19 mouse cellular contexts compared by ENCODE assay signal in the genomic region with DNA sequence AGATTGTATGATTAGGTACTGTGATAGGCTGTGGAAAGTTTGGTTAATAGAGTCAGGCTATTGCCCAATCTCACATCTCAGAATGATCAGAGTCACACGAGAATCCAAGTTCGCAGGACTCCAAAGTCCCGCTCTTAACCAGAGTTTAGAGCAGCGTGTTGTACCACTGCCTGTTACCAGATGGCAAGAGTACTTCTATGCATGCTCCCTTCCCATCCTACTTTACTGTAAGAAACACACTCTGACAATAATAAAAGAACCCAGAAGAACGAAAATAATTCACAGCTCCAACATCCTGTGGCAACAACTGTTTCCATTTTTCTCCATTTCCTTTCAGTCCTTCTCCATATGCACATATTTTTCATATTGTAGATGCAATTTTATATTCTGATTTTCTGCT.
"Had no signal": no experiment of that assay in that cellular context is flagged by ENCODE, and none has a peak within 500 bp of the region (broad histone marks: within the 10 kb centered on the region; RNA-seq: fewer than 3 reads in every experiment).

No protein-coding gene starts in this region.

- H3K27me3 ChIP-seq: limb, embryonic 12.5 days; limb, embryonic 15.5 days; liver, embryonic 13.5 days; midbrain, embryonic 12.5 days; midbrain, embryonic 15.5 days; neural tube, embryonic 13.5 days had no signal

- H3K4me2 ChIP-seq: limb, embryonic 12.5 days; limb, embryonic 15.5 days; liver, embryonic 13.5 days; midbrain, embryonic 12.5 days; midbrain, embryonic 15.5 days; neural tube, embryonic 13.5 days had no signal

- H3K9ac ChIP-seq: limb, embryonic 12.5 days; limb, embryonic 15.5 days; liver, embryonic 13.5 days; midbrain, embryonic 12.5 days; midbrain, embryonic 15.5 days; neural tube, embryonic 13.5 days had no signal

- H3K4me3 ChIP-seq: layer of hippocampus, adult 2 months; limb, embryonic 12.5 days; limb, embryonic 15.5 days; liver, embryonic 13.5 days; midbrain, embryonic 12.5 days; midbrain, embryonic 15.5 days; myocyte; neural tube, embryonic 13.5 days had no signal

- H3K4me1 ChIP-seq: midbrain, embryonic 12.5 days had no signal

- H3K27ac ChIP-seq: kidney, postnatal 0 days; layer of hippocampus, adult 2 months; limb, embryonic 12.5 days; limb, embryonic 15.5 days; liver, embryonic 13.5 days; midbrain, embryonic 12.5 days; midbrain, embryonic 15.5 days; neural tube, embryonic 13.5 days had no signal

- ATAC-seq: midbrain, embryonic 15.5 days had no signal

- H3K9me3 ChIP-seq: limb, embryonic 12.5 days; limb, embryonic 15.5 days; liver, embryonic 13.5 days; midbrain, embryonic 12.5 days; midbrain, embryonic 15.5 days; neural tube, embryonic 13.5 days had no signal

- DNase-seq: kidney, adult 2 months; kidney, postnatal 25 days; layer of hippocampus, adult 9-11 months; left cerebral cortex, postnatal 4 days; liver, embryonic 13.5 days; lung, adult 2 months; lung, postnatal 14 days; lung, postnatal 4 days; thymus, adult 18-20 months; thymus, postnatal 14 days; thymus, postnatal 4 days had no signal

- H3K36me3 ChIP-seq: limb, embryonic 12.5 days; limb, embryonic 15.5 days; liver, embryonic 13.5 days; midbrain, embryonic 12.5 days; midbrain, embryonic 15.5 days; neural tube, embryonic 13.5 days had no signal
